Mouse (Mus musculus) cerebellum, postnatal 36 days (tissue): ENCODE measurements around the gene Prss36.
A peak's percentile ranks its signal among the peaks of the same experiment; 100 is the strongest.
"Not testable (repeated sequence)": the region's sequence is repeated elsewhere in the genome, so short reads cannot be mapped to it uniquely, and the experiment has no call there.

Experiments used
- DNase-seq, 2 experiments: peaks; one replicate each; pipeline ENCODE4 v3.0.0; 2021 to 2022; ENCODE audit warnings: mixed read lengths in 2 of 2

Gene Prss36

DNA sequence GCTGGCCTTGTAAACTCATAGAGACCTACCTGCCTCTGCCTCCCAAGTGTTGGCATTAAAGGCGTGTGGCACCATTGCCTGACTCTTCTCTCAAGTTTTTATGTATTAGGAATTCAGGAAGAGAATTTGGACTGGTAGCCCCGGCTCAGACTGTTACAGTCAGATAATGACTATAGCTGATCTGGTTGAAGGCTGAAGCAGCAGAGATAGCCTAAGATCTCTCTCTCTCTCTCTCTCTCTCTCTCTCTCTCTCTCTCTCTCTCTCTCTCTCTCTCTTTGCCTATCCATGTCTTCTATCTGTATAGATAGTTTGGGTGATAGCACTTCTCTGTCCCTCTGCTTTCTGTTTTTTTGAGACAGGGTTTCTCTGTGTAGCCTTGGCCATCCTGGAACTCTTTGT, 44.8 kb downstream of the Prss36 start:
- DNase-seq = no peak

DNA sequence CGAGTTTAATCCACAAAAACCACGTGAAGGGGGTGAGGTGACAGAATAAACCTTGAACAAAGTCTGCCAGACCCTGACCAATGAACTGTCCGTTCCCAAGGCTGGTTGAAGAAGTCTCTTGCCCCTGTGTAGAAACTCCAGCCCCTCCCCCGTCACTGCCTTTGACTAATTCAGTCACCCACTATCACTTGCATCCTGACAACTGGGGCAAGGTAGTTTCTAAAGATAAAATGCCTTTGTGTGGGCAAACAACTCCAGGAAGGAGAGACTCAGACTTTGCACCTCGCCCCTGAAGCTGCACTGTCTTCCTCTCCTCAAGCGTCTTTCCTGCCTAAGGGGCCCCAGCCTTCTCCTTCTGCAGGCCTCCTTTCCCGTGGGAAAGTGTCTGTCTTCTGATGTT, 46.5 kb downstream of the Prss36 start:
- DNase-seq = no peak

DNA sequence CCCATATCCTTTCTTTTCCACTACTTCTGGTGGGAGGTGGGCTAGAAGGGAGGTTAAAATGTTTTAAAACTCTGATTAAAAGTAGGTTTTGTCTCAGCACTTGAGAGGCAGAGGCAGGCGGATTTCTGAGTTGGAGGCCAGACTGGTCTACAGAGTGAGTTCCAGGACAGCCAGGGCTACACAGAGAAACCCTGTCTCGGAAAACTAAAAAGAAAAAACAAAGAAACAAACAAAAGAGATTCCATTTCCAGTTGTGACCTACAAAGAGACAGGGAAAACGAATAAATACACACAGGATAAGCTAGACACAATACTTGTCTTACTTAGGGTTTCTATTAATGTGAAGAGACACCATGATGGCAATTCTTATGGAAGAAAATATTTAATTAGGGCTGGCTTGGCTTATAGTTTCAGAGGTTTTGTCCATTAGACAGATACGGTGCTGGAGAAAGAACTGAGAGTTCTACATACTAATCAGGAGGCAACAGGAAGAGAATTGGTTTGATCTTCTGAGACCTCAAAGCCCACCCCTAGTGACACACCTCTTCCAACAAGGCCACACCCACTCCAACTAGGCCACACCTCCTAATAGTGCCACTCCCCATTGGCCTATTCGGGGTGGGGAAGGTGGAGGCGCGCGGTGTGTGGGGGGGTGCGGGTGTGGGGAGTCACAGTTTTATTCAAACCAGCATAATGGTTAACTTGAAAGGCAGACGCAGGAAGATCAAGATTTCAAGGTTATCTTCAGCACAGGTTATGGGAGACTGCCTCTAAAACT, 48.2 kb downstream of the Prss36 start:
- DNase-seq = no peak

DNA sequence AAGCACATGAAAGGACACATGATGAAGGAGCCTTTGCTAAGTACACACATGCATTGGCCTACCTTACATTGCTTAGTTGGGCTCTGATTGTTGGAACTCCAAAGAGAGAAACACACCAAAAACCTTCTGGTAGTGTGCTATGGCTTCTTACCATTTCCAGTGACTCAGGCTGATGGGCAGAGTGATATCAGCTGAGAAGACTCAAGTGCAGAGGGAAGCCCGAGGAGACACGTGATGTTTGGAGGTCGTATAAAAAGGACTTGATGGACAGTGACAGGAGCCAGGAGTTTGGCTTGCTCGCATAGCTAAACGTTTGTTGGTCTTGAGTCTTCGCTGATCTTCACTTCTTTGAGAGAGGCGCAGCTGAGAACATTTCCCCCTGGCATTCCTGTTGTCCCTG, 49.0 kb downstream of the Prss36 start:
- no peak for DNase-seq

DNA sequence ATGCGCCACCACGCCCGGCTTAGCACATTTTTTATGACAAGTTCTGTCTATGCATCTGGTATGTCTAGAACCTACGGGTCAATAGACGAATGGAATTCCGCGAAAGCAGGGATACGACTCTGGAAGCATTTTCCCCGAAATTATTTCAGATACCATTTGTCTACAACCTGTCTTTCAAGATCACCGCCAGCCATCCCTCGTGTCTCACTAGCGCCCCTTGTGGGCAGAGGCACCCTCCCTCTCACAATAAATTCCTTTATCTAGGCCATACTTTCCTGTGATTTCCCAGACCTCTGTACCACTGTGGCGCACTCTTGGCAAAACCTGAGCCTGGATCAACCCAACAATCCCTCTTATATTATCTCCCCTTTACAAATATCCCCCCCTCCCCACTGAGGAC, 50.1 kb downstream of the Prss36 start:
- peak; percentile 73 to 76 for DNase-seq

- DNase-seq = not testable (repeated sequence)
Measured at GRCm38 (mm10) chr7:127895891-127896290, 50.6 kb downstream of the Prss36 start.

- peak; percentile 95 to 97 for DNase-seq
Measured at GRCm38 (mm10) chr7:127895442-127895841, 51.1 kb downstream of the Prss36 start, which contains the start of the genes Gm21974 and Vkorc1. Gene Gm21974, minus strand, starts transcription at chr7:127895454. Gene Vkorc1, minus strand, starts transcription at chr7:127895617.

GRCm38 (mm10) chr7:127894480-127894879, 52.0 kb downstream of the Prss36 start:
- DNase-seq = no peak

DNA sequence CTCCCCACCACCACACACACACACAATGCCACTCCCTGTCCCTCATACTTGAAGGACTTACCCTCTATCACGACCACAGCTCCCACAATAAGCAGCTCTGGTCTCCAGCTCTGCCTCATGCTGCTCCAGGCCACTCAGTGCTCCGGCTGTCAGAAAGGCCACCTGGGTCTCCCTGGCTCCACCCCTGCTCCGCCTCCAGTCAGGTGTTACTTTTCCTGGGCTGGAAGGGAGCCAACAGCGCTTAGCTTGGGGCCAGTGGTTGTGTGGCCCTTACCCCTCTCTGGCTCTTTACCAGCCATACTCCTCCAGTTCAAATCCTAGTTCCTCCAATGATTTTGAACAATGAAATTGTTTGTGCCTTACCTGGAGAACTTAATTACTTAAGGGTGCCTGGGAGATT, 55.7 kb downstream of the Prss36 start, which contains the start of gene Prss53:
Gene Prss53 (minus strand): TSS at position 173 of the 400 bp plus-strand sequence.
- DNase-seq = no peak

GRCm38 (mm10) chr7:127888821-127889220, 57.7 kb downstream of the Prss36 start:
- DNase-seq = no peak

- DNase-seq = no peak
Measured at GRCm38 (mm10) chr7:127887781-127888180, 58.7 kb downstream of the Prss36 start.

- DNase-seq = peak in 1 of 2 experiments; percentile 1
Measured at GRCm38 (mm10) chr7:127887191-127887590, 59.3 kb downstream of the Prss36 start.

- DNase-seq = no peak
Measured at GRCm38 (mm10) chr7:127886551-127886950, 60.0 kb downstream of the Prss36 start.

GRCm38 (mm10) chr7:127885951-127886350, 60.6 kb downstream of the Prss36 start:
- DNase-seq = no peak
